Mouse (Mus musculus) adrenal gland, adult 18-20 months (tissue): Measurements from ENCODE around the gene Sertad1. TPM values are rescaled to one million over a fixed set of nuclear protein-coding genes. Genes with fewer than 3 reads are reported as not detected.

Source experiments
- DNase-seq, 2 experiments: peaks; one replicate each; pipeline ENCODE4 v3.0.0; 2021 to 2022; ENCODE audit warnings: low spot score in 2 of 2
- total RNA-seq, 2 experiments: library from RNA; stranded (reverse); gene quantifications; 1 replicate in 1 of 2; 2 replicates in 1 of 2; pipeline ENCODE4 v1.2.3; 2021

The Sertad1 gene
- total RNA-seq, 2 experiments from 2014 or later = 17.3 to 23.7 TPM

GRCm38 (mm10) chr7:27538797-27539196 lies 52.1 kb downstream of the Sertad1 start:
- DNase-seq = no peak

Other genes starting within 250 kb of the Sertad1 start
- 1 to 10 TPM; 6.8 to 7.7 TPM for gene Numbl, start 228.5 kb upstream of the Sertad1 start, total RNA-seq
- gene Ltbp4, start 149.2 kb upstream of the Sertad1 start, total RNA-seq = 10 to 100 TPM; 88.5 to 90.6 TPM
- 10 to 100 TPM; 18.3 to 19.4 TPM for gene Shkbp1, start 130.9 kb upstream of the Sertad1 start, total RNA-seq
- gene Gm20479, start 129.5 kb upstream of the Sertad1 start, total RNA-seq = 1 to 10 TPM in 1 of 2 experiments, not detected in 1; 1.7 TPM
- gene Sptbn4, start 39.2 kb upstream of the Sertad1 start, total RNA-seq = 1 to 10 TPM; 2.9 to 3.1 TPM
- 10 to 100 TPM; 40.1 to 56.1 TPM for gene Blvrb, start 38.9 kb upstream of the Sertad1 start, total RNA-seq
- gene Sertad3, start 13.1 kb upstream of the Sertad1 start, total RNA-seq = 10 to 100 TPM; 10.6 to 11.5 TPM
- 1 to 10 TPM; 2.6 to 3.0 TPM for gene Prx, start 12.4 kb downstream of the Sertad1 start, total RNA-seq
- gene Hipk4, start 36.4 kb downstream of the Sertad1 start, total RNA-seq = under 1 TPM; 0.26 to 0.40 TPM
- 100 to 1,000 TPM; 123 to 147 TPM for gene Pld3, start 66.3 kb downstream of the Sertad1 start, total RNA-seq
- 10 to 100 TPM; 13.5 to 18.9 TPM for gene 2310022A10Rik, start 66.3 kb downstream of the Sertad1 start, total RNA-seq
- 100 to 1,000 TPM; 209 to 250 TPM for gene Akt2, start 104.6 kb downstream of the Sertad1 start, total RNA-seq
- gene Ttc9b, start 167.0 kb downstream of the Sertad1 start, total RNA-seq = not detected
- 10 to 100 TPM; 30.3 to 33.4 TPM for gene Map3k10, start 187.7 kb downstream of the Sertad1 start, total RNA-seq
- gene Zfp607b, start 202.4 kb downstream of the Sertad1 start, total RNA-seq = 1 to 10 TPM; 1.2 to 2.0 TPM
- 10 to 100 TPM; 13.3 to 16.2 TPM for gene Zfp60, start 244.5 kb downstream of the Sertad1 start, total RNA-seq